Mouse (Mus musculus) ZHBTc4 (cell line): ENCODE measurements around the gene Wnt6.
A peak's percentile ranks its signal among the peaks of the same experiment; 100 is the strongest.

Source experiments
- DNase-seq: peaks from one replicate; pipeline ENCODE4 v3.0.0-alpha.2; 2011; ENCODE audit warnings: low read depth, low spot score

The Wnt6 gene

GRCm38 (mm10) chr1:74771845-74771930, at the start of gene Wnt6:
Gene Wnt6 (plus strand): TSS chr1:74771892.
- DNase-seq: no peak

- DNase-seq: peak; percentile 68
Observed at GRCm38 (mm10) chr1:74723748-74724147, 47.9 kb upstream of the Wnt6 start.

- DNase-seq: no peak
Observed at GRCm38 (mm10) chr1:74726114-74726513, 45.6 kb upstream of the Wnt6 start.

GRCm38 (mm10) chr1:74726674-74727073, 45.0 kb upstream of the Wnt6 start:
- DNase-seq: no peak

GRCm38 (mm10) chr1:74728446-74728845, 43.2 kb upstream of the Wnt6 start:
- DNase-seq: no peak

- no peak for DNase-seq
Observed at GRCm38 (mm10) chr1:74736977-74737376, 34.7 kb upstream of the Wnt6 start.

GRCm38 (mm10) chr1:74737500-74737899, 34.2 kb upstream of the Wnt6 start:
- no peak for DNase-seq

- DNase-seq: no peak
Observed at GRCm38 (mm10) chr1:74740846-74741245, 30.8 kb upstream of the Wnt6 start.

- DNase-seq: no peak
Observed at GRCm38 (mm10) chr1:74747335-74747734, 24.4 kb upstream of the Wnt6 start.

- peak; percentile 88 for DNase-seq
Observed at GRCm38 (mm10) chr1:74748643-74749271, 22.9 kb upstream of the Wnt6 start, which contains the start of gene Prkag3. Gene Prkag3 (minus strand): TSS chr1:74749221.

- DNase-seq: no peak
Observed at GRCm38 (mm10) chr1:74749301-74749700, 22.4 kb upstream of the Wnt6 start.

GRCm38 (mm10) chr1:74750683-74751082, 21.0 kb upstream of the Wnt6 start:
- no peak for DNase-seq

GRCm38 (mm10) chr1:74752150-74752549, 19.5 kb upstream of the Wnt6 start:
- DNase-seq: no peak

- no peak for DNase-seq
Observed at GRCm38 (mm10) chr1:74752833-74753232, 18.9 kb upstream of the Wnt6 start.

- no peak for DNase-seq
Observed at GRCm38 (mm10) chr1:74753266-74753974, 18.3 kb upstream of the Wnt6 start.

- DNase-seq: no peak
Observed at GRCm38 (mm10) chr1:74754175-74754785, 17.4 kb upstream of the Wnt6 start.

GRCm38 (mm10) chr1:74759773-74760172, 11.9 kb upstream of the Wnt6 start:
- peak; percentile 72 for DNase-seq

- DNase-seq: peak; percentile 94
Observed at GRCm38 (mm10) chr1:74763081-74763480, 8.6 kb upstream of the Wnt6 start.

- peak; percentile 56 for DNase-seq
Observed at GRCm38 (mm10) chr1:74770727-74771466, 795 bp upstream of the Wnt6 start.

- DNase-seq: no peak
Observed at GRCm38 (mm10) chr1:74771467-74771844, 236 bp upstream of the Wnt6 start.

- DNase-seq: peak; percentile 59
Observed at GRCm38 (mm10) chr1:74771931-74772620, 384 bp downstream of the Wnt6 start.

- DNase-seq: peak; percentile 90
Observed at GRCm38 (mm10) chr1:74773136-74773535, 1.4 kb downstream of the Wnt6 start.
